Mouse (Mus musculus) thymus, postnatal 14 days (tissue): ENCODE results near the gene Pum3.
A peak's percentile ranks its signal among the peaks of the same experiment; 100 is the strongest.

Experiments used
- DNase-seq: peaks from one replicate; pipeline ENCODE4 v3.0.0; 2021

The Pum3 gene

GRCm38 (mm10) chr19:27429745-27430251 lies at the start of gene Pum3:
Gene Pum3 (minus strand): TSS chr19:27429825.
- DNase-seq, result peak; percentile 94

GRCm38 (mm10) chr19:27466691-27467090 lies 37.1 kb upstream of the Pum3 start:
- no peak for DNase-seq

GRCm38 (mm10) chr19:27462656-27463055 lies 33.0 kb upstream of the Pum3 start:
- DNase-seq, result no peak

GRCm38 (mm10) chr19:27450458-27450857 lies 20.8 kb upstream of the Pum3 start:
- peak; percentile 41 for DNase-seq

GRCm38 (mm10) chr19:27447515-27447914 lies 17.9 kb upstream of the Pum3 start:
- no peak for DNase-seq

- no peak for DNase-seq
These were observed 11.5 kb upstream of the Pum3 start for GRCm38 (mm10) chr19:27441106-27441505.

GRCm38 (mm10) chr19:27437982-27438652 lies 8.5 kb upstream of the Pum3 start:
- no peak for DNase-seq

GRCm38 (mm10) chr19:27430406-27430805 lies 781 bp upstream of the Pum3 start:
- peak; percentile 20 for DNase-seq

GRCm38 (mm10) chr19:27429281-27429680 lies 344 bp downstream of the Pum3 start:
- DNase-seq, result no peak

- no peak for DNase-seq
These were observed 1.8 kb downstream of the Pum3 start for GRCm38 (mm10) chr19:27427865-27428264.

GRCm38 (mm10) chr19:27426451-27426850 lies 3.2 kb downstream of the Pum3 start:
- DNase-seq, result no peak

- DNase-seq, result peak; percentile 51
These were observed 4.0 kb downstream of the Pum3 start for GRCm38 (mm10) chr19:27425656-27426055.

GRCm38 (mm10) chr19:27417375-27417774 lies 12.2 kb downstream of the Pum3 start:
- DNase-seq, result no peak

- DNase-seq, result peak; percentile 35
These were observed 13.1 kb downstream of the Pum3 start for GRCm38 (mm10) chr19:27416569-27416968.

- DNase-seq, result no peak
These were observed 18.3 kb downstream of the Pum3 start for GRCm38 (mm10) chr19:27411340-27411739.

- no peak for DNase-seq
These were observed 18.9 kb downstream of the Pum3 start for GRCm38 (mm10) chr19:27410751-27411150.

GRCm38 (mm10) chr19:27409782-27410181 lies 19.8 kb downstream of the Pum3 start:
- no peak for DNase-seq

- DNase-seq, result no peak
These were observed 20.4 kb downstream of the Pum3 start for GRCm38 (mm10) chr19:27409196-27409595.

- no peak for DNase-seq
These were observed 31.8 kb downstream of the Pum3 start for GRCm38 (mm10) chr19:27397797-27398196.

GRCm38 (mm10) chr19:27397223-27397622 lies 32.4 kb downstream of the Pum3 start:
- DNase-seq, result no peak

GRCm38 (mm10) chr19:27396719-27397118 lies 32.9 kb downstream of the Pum3 start:
- DNase-seq, result no peak

- no peak for DNase-seq
These were observed 33.7 kb downstream of the Pum3 start for GRCm38 (mm10) chr19:27395936-27396335.

- DNase-seq, result no peak
These were observed 34.1 kb downstream of the Pum3 start for GRCm38 (mm10) chr19:27395481-27395880.

- no peak for DNase-seq
These were observed 35.2 kb downstream of the Pum3 start for GRCm38 (mm10) chr19:27394341-27394990.
